Mouse (Mus musculus) hindbrain, embryonic 11.5 days (tissue): ENCODE results near the gene Ahdc1. TPM values are rescaled to one million over a fixed set of nuclear protein-coding genes. Genes with fewer than 3 reads are reported as not detected.
"Not testable (repeated sequence)": the region's sequence is repeated elsewhere in the genome, so short reads cannot be mapped to it uniquely, and the experiment has no call there.

Source experiments
- ATAC-seq: fragments of 200-750 bp; cut with Nextera tagmentation; 2 replicates; pipeline ENCODE4 v1.8.0; 2017; ENCODE audit warnings: mild to moderate bottlenecking, moderate TSS enrichment, moderate library complexity; ENCODE audit not compliant: low FRiP score
- DNase-seq: peaks from one replicate; pipeline ENCODE4 v3.0.0-alpha.2; 2015; ENCODE audit warnings: low spot score
- H3K27ac ChIP-seq: fragments of 300-500 bp; sonication (generic); 2 replicates; pipeline ENCODE4 v1.5.1; 2014; ENCODE audit warnings: mild to moderate bottlenecking, low read depth, low read length
- H3K27me3 ChIP-seq: fragments of 300-500 bp; sonication (generic); 2 replicates; pipeline ENCODE4 v1.6.1; 2014; ENCODE audit warnings: mild to moderate bottlenecking, low read length, moderate library complexity, mixed read lengths; ENCODE audit not compliant: control insufficient read depth, insufficient read depth
- H3K36me3 ChIP-seq: fragments of 300-500 bp; sonication (generic); 2 replicates; pipeline ENCODE4 v1.6.1; 2014; ENCODE audit warnings: mild to moderate bottlenecking, low read length, moderate library complexity, mixed read lengths; ENCODE audit not compliant: control insufficient read depth, insufficient read depth
- H3K4me1 ChIP-seq: fragments of 300-500 bp; sonication (generic); replicated peaks from 2 replicates; pipeline ENCODE4 v1.6.1; 2014; ENCODE audit warnings: low read length, mixed read lengths; ENCODE audit not compliant: control insufficient read depth, insufficient read depth
- H3K4me2 ChIP-seq: fragments of 300-500 bp; sonication (generic); replicated peaks from 2 replicates; pipeline ENCODE4 v1.6.1; 2014; ENCODE audit warnings: mild to moderate bottlenecking, low read depth, low read length
- H3K4me3 ChIP-seq: fragments of 300-500 bp; sonication (generic); 2 replicates; pipeline ENCODE4 v1.5.1; 2014; ENCODE audit warnings: low read depth, low read length
- H3K9ac ChIP-seq: fragments of 300-500 bp; sonication (generic); 2 replicates; pipeline ENCODE4 v1.6.1; 2014; ENCODE audit warnings: low read depth, low read length
- H3K9me3 ChIP-seq: fragments of 300-500 bp; sonication (generic); 2 replicates; pipeline ENCODE4 v1.6.1; 2016; ENCODE audit warnings: low read length; ENCODE audit not compliant: control insufficient read depth
- WGBS: fragments of 180-500 bp; shearing (Covaris S2); extraction: QIAGEN DNeasy Blood & Tissue Kit; methylation state at CpG from one replicate; pipeline ENCODE4 v1.1.7; 2014; 5-methylcytosine and 5-hydroxymethylcytosine counted together
- polyA plus RNA-seq: library from polyadenylated mRNA; unstranded; fragments of >200 nt; fragmentation: Nextera tagmentation; extraction: Ambion mirVana; gene quantifications from 2 replicates; pipeline ENCODE4 v1.2.1, GENCODE M21; 2014

Gene Ahdc1
- polyA plus RNA-seq, 1 experiment from 2014 or later, result 9.0 TPM

GRCm38 (mm10) chr4:133093056-133093455, 82.0 kb downstream of the Ahdc1 start:
- Histone ChIP-seq H3K4me1 (peaks cover 26% of the 10 kb centered on the region), H3K27me3 (no peaks in the 10 kb centered on the region), H3K4me3 (no peak overlapping the region), H3K36me3 (no peaks in the 10 kb centered on the region), H3K9me3 (no peaks in the 10 kb centered on the region), H3K4me2 (no peak overlapping the region), H3K27ac (0 out of 2 replicates have a peak overlapping the region, but pooled peaks have one; percentile 65), H3K9ac (0 out of 2 replicates have a peak overlapping the region, but pooled peaks have one; percentile 29)
- DNase-seq (no peak), ATAC-seq (no peak)
- WGBS, result 54% methylated on average over 6 of the region's 6 CpGs

- Histone ChIP-seq H3K36me3 (no peaks in the 10 kb centered on the region), H3K4me3 (no peak overlapping the region), H3K9me3 (no peaks in the 10 kb centered on the region), H3K27me3 (no peaks in the 10 kb centered on the region), H3K9ac (0 out of 2 replicates have a peak overlapping the region, but pooled peaks have one; percentile 29), H3K27ac (peak overlapping the region; percentile 65), H3K4me1 (peaks cover 26% of the 10 kb centered on the region), H3K4me2 (no peak overlapping the region)
- DNase-seq (peak; percentile 23), ATAC-seq (no peak)
- WGBS, result 12% methylated on average over 6 of the region's 6 CpGs
Measured at GRCm38 (mm10) chr4:133093481-133094033, 82.5 kb downstream of the Ahdc1 start.

DNA sequence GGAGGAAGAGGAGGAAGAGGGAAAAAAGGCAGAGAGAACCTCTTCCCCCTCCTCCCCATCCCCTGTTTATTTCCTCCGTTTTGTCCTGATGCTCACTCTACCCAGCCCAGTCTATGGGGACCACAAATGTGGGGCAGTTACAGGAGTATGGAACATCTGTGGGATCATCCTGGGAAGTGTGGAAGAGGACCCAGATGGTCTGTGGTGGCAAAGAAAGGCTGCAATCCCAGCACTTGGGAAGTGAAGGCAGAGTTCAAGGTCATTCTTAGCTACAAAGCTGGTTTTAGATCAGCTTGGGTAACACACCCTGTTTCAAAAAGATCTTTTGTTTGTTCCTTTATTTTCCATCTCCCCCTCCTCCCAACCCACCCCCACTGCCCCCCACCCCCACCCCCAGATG, 83.2 kb downstream of the Ahdc1 start:
- no peaks in the 10 kb centered on the region for H3K36me3 ChIP-seq
- peak overlapping the region; percentile 79; the same call in 1 of the 2 replicates for H3K27ac ChIP-seq
- H3K4me3 ChIP-seq, result no peak overlapping the region
- H3K9ac ChIP-seq, result no peak overlapping the region
- H3K9me3 ChIP-seq, result no peaks in the 10 kb centered on the region
- H3K4me2 ChIP-seq, result no peak overlapping the region
- no peaks in the 10 kb centered on the region for H3K27me3 ChIP-seq
- DNase-seq (no peak), ATAC-seq (no peak)
- 40% methylated on average over 1 of the region's 1 CpGs for WGBS
- H3K4me1 ChIP-seq, result peaks cover 26% of the 10 kb centered on the region

DNA sequence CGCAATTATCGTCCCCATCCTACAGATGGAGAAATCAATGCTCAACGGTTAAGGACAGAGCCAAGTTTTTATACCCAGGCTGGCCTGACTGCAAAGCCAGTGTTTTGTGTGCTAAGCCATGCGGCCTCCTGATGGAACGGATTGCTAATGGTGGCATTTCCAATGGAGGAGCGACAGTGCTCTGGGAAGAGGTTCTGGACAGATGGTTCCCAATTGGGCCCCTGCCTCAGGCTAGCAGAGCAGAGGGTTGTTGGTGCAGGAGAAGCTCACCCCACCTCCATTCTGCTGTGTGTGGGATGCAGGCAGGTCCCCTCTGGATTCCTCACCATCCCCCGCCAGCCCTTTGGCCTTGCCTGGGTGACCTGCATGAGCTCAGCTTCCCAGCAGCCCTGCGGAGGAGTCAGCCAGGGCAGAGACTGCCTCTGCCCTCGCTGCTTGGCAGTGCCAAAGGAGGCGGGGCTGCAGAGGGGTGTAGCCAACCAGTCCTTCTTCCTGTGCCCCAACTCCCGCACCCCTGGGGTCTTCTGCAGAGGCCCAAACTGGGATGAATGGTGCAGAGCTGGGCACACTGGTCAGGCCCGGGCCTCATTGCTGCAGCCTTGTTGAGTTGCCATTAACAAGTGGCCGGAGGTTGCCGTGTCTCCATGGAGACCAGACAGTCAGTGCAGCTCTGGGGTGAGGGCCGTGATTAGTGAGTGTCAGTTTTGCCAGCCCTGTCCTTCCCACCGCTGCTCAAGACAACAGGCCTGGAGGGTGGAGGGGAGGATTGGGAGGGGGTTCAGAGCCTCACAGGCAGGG, 84.1 kb downstream of the Ahdc1 start:
- WGBS, result 29% methylated on average over 16 of the region's 16 CpGs
- H3K4me3 ChIP-seq, result peak overlapping the region; percentile 4; the same call in 1 of the 2 replicates

GRCm38 (mm10) chr4:133095734-133096065, 84.6 kb downstream of the Ahdc1 start:
- Histone ChIP-seq H3K27ac (peak overlapping the region; percentile 79), H3K4me2 (peak overlapping the region; percentile 36), H3K4me1 (peaks cover 25% of the 10 kb centered on the region)
- ATAC-seq, H3K9ac ChIP-seq, H3K4me3 ChIP-seq, DNase-seq, H3K36me3 ChIP-seq, H3K9me3 ChIP-seq, H3K27me3 ChIP-seq: not testable (repeated sequence)
- 6% methylated on average over 3 of the region's 3 CpGs for WGBS

More for the DNA sequence above, 84.1 kb downstream of the Ahdc1 start:
- peak; percentile 91 for ATAC-seq
- H3K36me3 ChIP-seq, result no peaks in the 10 kb centered on the region
- peaks cover 26% of the 10 kb centered on the region for H3K4me1 ChIP-seq
- H3K27ac ChIP-seq, result peak overlapping the region; percentile 79
- H3K9me3 ChIP-seq, result no peaks in the 10 kb centered on the region
- peak overlapping the region; percentile 36 for H3K4me2 ChIP-seq
- H3K9ac ChIP-seq, result 0 out of 2 replicates have a peak overlapping the region, but pooled peaks have one; percentile 37
- H3K27me3 ChIP-seq, result no peaks in the 10 kb centered on the region
- peak; percentile 77 for DNase-seq

DNA sequence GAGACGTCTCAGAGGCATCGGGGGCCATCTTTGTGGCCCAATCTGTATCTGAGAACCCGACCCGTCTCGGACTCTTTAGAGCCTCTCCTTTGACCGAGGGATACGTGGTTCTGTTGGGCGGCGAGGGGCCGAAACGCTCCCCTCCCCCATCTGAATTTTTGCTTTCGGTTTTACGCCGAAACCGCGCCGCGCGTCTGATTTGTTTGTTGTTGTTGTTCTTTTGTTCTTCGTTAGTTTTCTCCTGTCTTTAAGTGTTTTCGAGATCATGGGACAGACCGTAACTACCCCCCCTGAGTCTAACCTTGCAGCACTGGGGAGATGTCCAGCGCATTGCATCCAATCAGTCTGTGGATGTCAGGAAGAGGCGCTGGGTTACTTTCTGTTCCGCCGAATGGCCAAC, 85.6 kb downstream of the Ahdc1 start:
- not testable (repeated sequence) for H3K4me2 ChIP-seq, H3K9ac ChIP-seq, H3K27ac ChIP-seq, DNase-seq, H3K9me3 ChIP-seq, ATAC-seq, H3K36me3 ChIP-seq, H3K4me3 ChIP-seq, H3K27me3 ChIP-seq
- H3K4me1 ChIP-seq, result peaks cover 21% of the 10 kb centered on the region
- 0% methylated on average over 10 of the region's 26 CpGs for WGBS

- Histone ChIP-seq H3K36me3 (no peaks in the 10 kb centered on the region), H3K9me3 (no peaks in the 10 kb centered on the region), H3K9ac (no peak overlapping the region), H3K4me2 (no peak overlapping the region), H3K4me1 (0 out of 2 replicates have a peak, but pooled peaks cover 2% of the 10 kb centered on the region), H3K27ac (no peak overlapping the region), H3K4me3 (no peak overlapping the region), H3K27me3 (no peaks in the 10 kb centered on the region)
- no peak for ATAC-seq
- DNase-seq, result no peak
- 82% methylated on average over 9 of the region's 9 CpGs for WGBS
Measured at GRCm38 (mm10) chr4:133101751-133102150, 90.7 kb downstream of the Ahdc1 start.

DNA sequence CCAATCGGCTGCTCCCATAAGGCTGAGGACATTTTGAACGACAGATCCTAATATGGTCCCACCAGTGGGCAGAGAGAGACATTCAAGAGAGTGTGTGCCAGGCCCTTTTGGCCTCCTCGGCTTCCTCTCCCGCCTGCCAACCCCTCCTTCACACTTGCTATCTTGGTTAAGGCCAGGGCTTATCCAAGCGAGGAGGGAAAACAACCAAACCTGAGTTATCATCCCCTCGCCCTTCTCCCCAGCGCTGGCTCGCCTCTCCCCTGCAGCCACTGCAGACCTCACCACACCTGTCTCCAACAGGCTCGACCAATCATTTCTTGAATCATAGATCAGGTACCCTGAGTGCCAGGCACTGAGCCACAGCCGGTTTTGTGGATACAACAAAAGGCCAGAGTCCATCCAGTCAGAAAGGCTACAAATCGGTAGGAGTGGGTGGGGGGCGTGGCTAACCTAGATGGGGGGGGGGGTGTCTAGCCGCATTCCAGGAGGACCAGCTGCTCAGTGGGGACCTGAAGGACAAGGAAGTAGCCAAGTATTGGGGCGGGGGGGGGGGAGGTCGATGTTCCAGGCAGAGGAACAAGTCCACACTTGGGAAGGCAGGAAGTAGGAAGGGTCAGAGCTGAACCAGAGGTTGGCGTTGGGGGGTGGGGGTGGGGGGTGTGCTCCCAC, 92.6 kb downstream of the Ahdc1 start:
- Histone ChIP-seq H3K9ac (no peak overlapping the region), H3K4me2 (no peak overlapping the region), H3K27me3 (no peaks in the 10 kb centered on the region), H3K4me1 (0 out of 2 replicates have a peak, but pooled peaks cover 2% of the 10 kb centered on the region), H3K36me3 (no peaks in the 10 kb centered on the region), H3K9me3 (no peaks in the 10 kb centered on the region), H3K4me3 (no peak overlapping the region), H3K27ac (no peak overlapping the region)
- WGBS, result 22% methylated on average over 14 of the region's 16 CpGs
- DNase-seq, result no peak
- ATAC-seq, result no peak
